Mouse (Mus musculus): ENCODE measurements around the gene Gm20820.
"Not testable (repeated sequence)": the region's sequence is repeated elsewhere in the genome, so short reads cannot be mapped to it uniquely, and the experiment has no call there.

Gene Gm20820

GRCm38 (mm10) chrY:86061472-86061871 lies at the start of gene Gm20820:
TSS of gene Gm20820 (plus strand) at chrY:86061772.
- not testable (repeated sequence) for DNase-seq (ENCODE audit: low spot score in 2 of 2)
